Mouse (Mus musculus): ENCODE data around the gene Fntb.

- TF ChIP-seq POLR2A (IDR thresholded peaks at IDR 0.05; ENCODE audit: insufficient read length, low read depth): no peak
- TF ChIP-seq MYOD1 (IDR thresholded peaks at IDR 0.05; ENCODE audit: control insufficient read depth in 1 of 3, insufficient read length in 2 of 3, low read depth in 2 of 3): no peak
- no peak for TF ChIP-seq USF1 (IDR thresholded peaks at IDR 0.05; ENCODE audit: low read depth)
- no peak for TF ChIP-seq MAX (IDR thresholded peaks at IDR 0.05; ENCODE audit: low read depth)
- no peak for TF ChIP-seq MYOG (IDR thresholded peaks at IDR 0.05; ENCODE audit: control insufficient read depth in 1 of 3, insufficient read depth in 1 of 3, insufficient read length in 2 of 3, low read depth in 2 of 3)
- TF ChIP-seq E2F4 (IDR thresholded peaks at IDR 0.05; ENCODE audit: insufficient read depth): no peak
Observed at GRCm38 (mm10) chr12:76887941-76888340, 122.6 kb downstream of the Fntb start.

Measured in myocyte (in vitro differentiated cells).